Mouse (Mus musculus): Measurements from ENCODE around the gene Hsd3b7. TPM values are rescaled to one million over a fixed set of nuclear protein-coding genes. Genes with fewer than 3 reads are reported as not detected.

Hsd3b7 gene
- polyA plus RNA-seq, 1 experiment from 2014 or later, result 25.2 TPM

- ATAC-seq (ENCODE audit: insufficient number of reproducible peaks, low FRiP score, low TSS enrichment, low read depth), result peak; percentile 78
Measured at GRCm38 (mm10) chr7:127776426-127776825, 24.0 kb upstream of the Hsd3b7 start, which contains the start of gene Setd1a. Gene Setd1a (plus strand): TSS chr7:127776670.

GRCm38 (mm10) chr7:127776878-127777473 is 23.4 kb upstream of the Hsd3b7 start:
- Histone ChIP-seq H3K4me1 (peaks cover 24% of the 10 kb centered on the region), H3K27ac (replicated peaks) (peak overlapping the region; percentile 99), H3K36me3 (peaks cover 31% of the 10 kb centered on the region), H3K9ac (peak overlapping the region; percentile 83), H3K9me3 (replicated peaks) (no peaks in the 10 kb centered on the region), H3K4me2 (replicated peaks) (peak overlapping the region; percentile 79), H3K4me3 (replicated peaks) (peak overlapping the region; percentile 87), H3K27me3 (no peaks in the 10 kb centered on the region)
- ATAC-seq (ENCODE audit: insufficient number of reproducible peaks, low FRiP score, low TSS enrichment, low read depth), result peak; percentile 90
- under 1% methylated on average over 69 of the region's 70 CpGs for WGBS

More at GRCm38 (mm10) chr7:127776426-127776825, 24.0 kb upstream of the Hsd3b7 start, which contains the start of gene Setd1a:
- peaks cover 25% of the 10 kb centered on the region for H3K36me3 ChIP-seq
- peaks cover 26% of the 10 kb centered on the region for H3K4me1 ChIP-seq
- H3K4me2 ChIP-seq (replicated peaks), result peak within 1 kb of the TSS; percentile 79
- H3K27me3 ChIP-seq, result no peaks in the 10 kb centered on the region
- H3K9me3 ChIP-seq (replicated peaks), result no peaks in the 10 kb centered on the region
- WGBS, result under 1% methylated on average over 23 of the region's 23 CpGs
- peak within 1 kb of the TSS; percentile 83 for H3K9ac ChIP-seq
- H3K4me3 ChIP-seq (replicated peaks), result peak within 1 kb of the TSS; percentile 87
- H3K27ac ChIP-seq (replicated peaks), result peak within 1 kb of the TSS; percentile 99

- no peaks in the 10 kb centered on the region for H3K9me3 ChIP-seq (replicated peaks)
- 2% methylated on average over 62 of the region's 66 CpGs for WGBS
- H3K36me3 ChIP-seq, result peaks cover 38% of the 10 kb centered on the region
- H3K4me1 ChIP-seq, result peaks cover 24% of the 10 kb centered on the region
- H3K9ac ChIP-seq, result peak overlapping the region; percentile 83
- peak overlapping the region; percentile 99 for H3K27ac ChIP-seq (replicated peaks)
- peak; percentile 51 for ATAC-seq (ENCODE audit: insufficient number of reproducible peaks, low FRiP score, low TSS enrichment, low read depth)
- H3K27me3 ChIP-seq, result no peaks in the 10 kb centered on the region
- H3K4me2 ChIP-seq (replicated peaks), result peak overlapping the region; percentile 79
- H3K4me3 ChIP-seq (replicated peaks), result peak overlapping the region; percentile 87
Measured at GRCm38 (mm10) chr7:127777474-127778266, 22.7 kb upstream of the Hsd3b7 start.

GRCm38 (mm10) chr7:127778350-127778749 is 22.1 kb upstream of the Hsd3b7 start:
- no peak overlapping the region for H3K27ac ChIP-seq (replicated peaks)
- no peaks in the 10 kb centered on the region for H3K27me3 ChIP-seq
- no peak for ATAC-seq (ENCODE audit: insufficient number of reproducible peaks, low FRiP score, low TSS enrichment, low read depth)
- H3K9me3 ChIP-seq (replicated peaks), result no peaks in the 10 kb centered on the region
- WGBS, result 78% methylated on average over 4 of the region's 4 CpGs
- H3K36me3 ChIP-seq, result peaks cover 41% of the 10 kb centered on the region
- H3K4me2 ChIP-seq (replicated peaks), result peak overlapping the region; percentile 79
- peak overlapping the region; percentile 87 for H3K4me3 ChIP-seq (replicated peaks)
- H3K4me1 ChIP-seq, result peaks cover 24% of the 10 kb centered on the region
- H3K9ac ChIP-seq, result peak overlapping the region; percentile 83

GRCm38 (mm10) chr7:127785308-127785707 is 15.1 kb upstream of the Hsd3b7 start, which contains the start of gene Gm49388:
Gene Gm49388 (plus strand): TSS chr7:127785608.
- H3K9ac ChIP-seq, result no peak within 1 kb of the TSS

GRCm38 (mm10) chr7:127797076-127797845 is 3.1 kb upstream of the Hsd3b7 start:
- no peak overlapping the region for H3K9ac ChIP-seq
- H3K27me3 ChIP-seq, result no peaks in the 10 kb centered on the region
- no peak overlapping the region for H3K4me2 ChIP-seq (replicated peaks)
- no peak overlapping the region for H3K27ac ChIP-seq (replicated peaks)
- no peaks in the 10 kb centered on the region for H3K9me3 ChIP-seq (replicated peaks)
- H3K4me1 ChIP-seq, result peaks cover 14% of the 10 kb centered on the region
- H3K36me3 ChIP-seq, result peaks cover 83% of the 10 kb centered on the region
- no peak overlapping the region for H3K4me3 ChIP-seq (replicated peaks)
- no peak for ATAC-seq (ENCODE audit: insufficient number of reproducible peaks, low FRiP score, low TSS enrichment, low read depth)
- WGBS, result 89% methylated on average over 23 of the region's 23 CpGs

More at GRCm38 (mm10) chr7:127785308-127785707, 15.1 kb upstream of the Hsd3b7 start, which contains the start of gene Gm49388:
- no peaks in the 10 kb centered on the region for H3K9me3 ChIP-seq (replicated peaks)
- WGBS, result 89% methylated on average over 7 of the region's 7 CpGs
- no peak within 1 kb of the TSS for H3K4me3 ChIP-seq (replicated peaks)
- H3K4me1 ChIP-seq, result no peaks in the 10 kb centered on the region
- H3K27me3 ChIP-seq, result no peaks in the 10 kb centered on the region
- H3K36me3 ChIP-seq, result peaks cover 97% of the 10 kb centered on the region
- no peak within 1 kb of the TSS for H3K27ac ChIP-seq (replicated peaks)
- no peak within 1 kb of the TSS for H3K4me2 ChIP-seq (replicated peaks)
- ATAC-seq (ENCODE audit: insufficient number of reproducible peaks, low FRiP score, low TSS enrichment, low read depth), result no peak

GRCm38 (mm10) chr7:127798591-127798990 is 1.8 kb upstream of the Hsd3b7 start:
- no peak for ATAC-seq (ENCODE audit: insufficient number of reproducible peaks, low FRiP score, low TSS enrichment, low read depth)
- H3K9me3 ChIP-seq (replicated peaks), result no peaks in the 10 kb centered on the region
- 87% methylated on average over 4 of the region's 4 CpGs for WGBS

GRCm38 (mm10) chr7:127799211-127799610 is 1.2 kb upstream of the Hsd3b7 start:
- peaks cover 81% of the 10 kb centered on the region for H3K36me3 ChIP-seq
- H3K27ac ChIP-seq (replicated peaks), result no peak overlapping the region
- 90% methylated on average over 13 of the region's 13 CpGs for WGBS
- no peak overlapping the region for H3K9ac ChIP-seq
- no peak overlapping the region for H3K4me2 ChIP-seq (replicated peaks)
- ATAC-seq (ENCODE audit: insufficient number of reproducible peaks, low FRiP score, low TSS enrichment, low read depth), result no peak
- no peak overlapping the region for H3K4me3 ChIP-seq (replicated peaks)
- no peaks in the 10 kb centered on the region for H3K9me3 ChIP-seq (replicated peaks)
- peaks cover 14% of the 10 kb centered on the region for H3K4me1 ChIP-seq
- H3K27me3 ChIP-seq, result no peaks in the 10 kb centered on the region

More at GRCm38 (mm10) chr7:127798591-127798990, 1.8 kb upstream of the Hsd3b7 start:
- Histone ChIP-seq H3K27ac (replicated peaks) (no peak overlapping the region), H3K4me2 (replicated peaks) (no peak overlapping the region), H3K36me3 (peaks cover 82% of the 10 kb centered on the region), H3K4me1 (peaks cover 14% of the 10 kb centered on the region), H3K27me3 (no peaks in the 10 kb centered on the region), H3K9ac (no peak overlapping the region), H3K4me3 (replicated peaks) (no peak overlapping the region)

- H3K36me3 ChIP-seq, result peaks cover 83% of the 10 kb centered on the region
Measured at GRCm38 (mm10) chr7:127799738-127800137, 666 bp upstream of the Hsd3b7 start.

GRCm38 (mm10) chr7:127801010-127801621 is 712 bp downstream of the Hsd3b7 start:
- Histone ChIP-seq H3K4me3 (replicated peaks) (peak overlapping the region; percentile 35), H3K9me3 (replicated peaks) (no peaks in the 10 kb centered on the region), H3K36me3 (peaks cover 69% of the 10 kb centered on the region), H3K4me1 (peaks cover 14% of the 10 kb centered on the region), H3K27me3 (no peaks in the 10 kb centered on the region), H3K9ac (no peak overlapping the region), H3K27ac (replicated peaks) (peak overlapping the region; percentile 69), H3K4me2 (replicated peaks) (peak overlapping the region; percentile 49)
- no peak for ATAC-seq (ENCODE audit: insufficient number of reproducible peaks, low FRiP score, low TSS enrichment, low read depth)
- WGBS, result 90% methylated on average over 8 of the region's 8 CpGs

More at GRCm38 (mm10) chr7:127799738-127800137, 666 bp upstream of the Hsd3b7 start:
- Histone ChIP-seq H3K9ac (no peak overlapping the region), H3K4me2 (replicated peaks) (no peak overlapping the region), H3K27ac (replicated peaks) (no peak overlapping the region), H3K4me3 (replicated peaks) (no peak overlapping the region), H3K4me1 (peaks cover 14% of the 10 kb centered on the region), H3K9me3 (replicated peaks) (no peaks in the 10 kb centered on the region), H3K27me3 (no peaks in the 10 kb centered on the region)
- 88% methylated on average over 1 of the region's 1 CpGs for WGBS
- no peak for ATAC-seq (ENCODE audit: insufficient number of reproducible peaks, low FRiP score, low TSS enrichment, low read depth)

Measured in embryonic facial prominence, embryonic 15.5 days (tissue).